Mouse (Mus musculus) yolk sac, embryonic 10.5 days (tissue): Measurements from ENCODE around the gene Cdc42ep1.
A peak's percentile ranks its signal among the peaks of the same experiment; 100 is the strongest.
"Not testable (repeated sequence)": the region's sequence is repeated elsewhere in the genome, so short reads cannot be mapped to it uniquely, and the experiment has no call there.

Experiments
- DNase-seq: peaks from one replicate; pipeline ENCODE4 v3.0.0-alpha.2; 2017; ENCODE audit warnings: low spot score

Gene Cdc42ep1

GRCm38 (mm10) chr15:78829636-78830035 is 12.8 kb upstream of the Cdc42ep1 start:
- DNase-seq = no peak

- DNase-seq = peak; percentile 91
Observed at GRCm38 (mm10) chr15:78830742-78831719, 11.4 kb upstream of the Cdc42ep1 start.

- DNase-seq = peak; percentile 93
Observed at GRCm38 (mm10) chr15:78831720-78832657, 10.4 kb upstream of the Cdc42ep1 start.

GRCm38 (mm10) chr15:78832701-78833123 is 9.7 kb upstream of the Cdc42ep1 start:
- DNase-seq = no peak

- no peak for DNase-seq
Observed at GRCm38 (mm10) chr15:78833582-78833981, 8.8 kb upstream of the Cdc42ep1 start.

- peak; percentile 75 for DNase-seq
Observed at GRCm38 (mm10) chr15:78834233-78835005, 8.0 kb upstream of the Cdc42ep1 start.

- no peak for DNase-seq
Observed at GRCm38 (mm10) chr15:78835200-78836085, 7.0 kb upstream of the Cdc42ep1 start.

GRCm38 (mm10) chr15:78836086-78836621 is 6.3 kb upstream of the Cdc42ep1 start:
- DNase-seq = peak; percentile 70

- DNase-seq = no peak
Observed at GRCm38 (mm10) chr15:78839744-78840143, 2.7 kb upstream of the Cdc42ep1 start.

- peak; percentile 87 for DNase-seq
Observed at GRCm38 (mm10) chr15:78840241-78840640, 2.2 kb upstream of the Cdc42ep1 start.

- DNase-seq = no peak
Observed at GRCm38 (mm10) chr15:78840751-78841150, 1.7 kb upstream of the Cdc42ep1 start.

- no peak for DNase-seq
Observed at GRCm38 (mm10) chr15:78841161-78841790, 1.1 kb upstream of the Cdc42ep1 start.

GRCm38 (mm10) chr15:78843581-78844469 is 1.4 kb downstream of the Cdc42ep1 start:
- no peak for DNase-seq

- DNase-seq = peak; percentile 74
Observed at GRCm38 (mm10) chr15:78844791-78845190, 2.4 kb downstream of the Cdc42ep1 start.

- DNase-seq = no peak
Observed at GRCm38 (mm10) chr15:78845321-78845720, 2.9 kb downstream of the Cdc42ep1 start.

- no peak for DNase-seq
Observed at GRCm38 (mm10) chr15:78845867-78846266, 3.4 kb downstream of the Cdc42ep1 start.

GRCm38 (mm10) chr15:78846352-78846751 is 3.9 kb downstream of the Cdc42ep1 start:
- no peak for DNase-seq

GRCm38 (mm10) chr15:78846805-78847204 is 4.4 kb downstream of the Cdc42ep1 start:
- not testable (repeated sequence) for DNase-seq

- peak; percentile 81 for DNase-seq
Observed at GRCm38 (mm10) chr15:78848467-78848866, 6.0 kb downstream of the Cdc42ep1 start.
